Mouse (Mus musculus): ENCODE results near the gene S100a4.
A peak's percentile ranks its signal among the peaks of the same experiment; 100 is the strongest.

Gene S100a4

DNA sequence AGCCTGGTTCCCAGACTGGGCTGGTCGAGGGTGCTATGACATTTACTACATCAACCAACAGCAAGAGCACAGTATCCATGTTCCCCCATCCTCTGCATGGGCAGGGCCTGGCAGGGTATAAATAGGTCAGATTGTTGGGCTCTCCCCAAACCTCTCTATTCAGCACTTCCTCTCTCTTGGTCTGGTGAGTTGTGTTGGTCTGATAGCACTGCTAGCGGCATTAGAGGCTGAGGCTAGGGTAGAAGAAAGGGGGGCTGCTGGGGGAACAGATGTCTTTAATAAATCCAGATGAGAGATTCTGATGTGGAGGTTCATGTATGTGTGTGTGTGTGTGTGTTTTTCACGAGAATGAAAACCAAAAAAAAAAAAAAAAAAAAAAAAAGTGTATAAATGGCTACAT is at the start of gene S100a4:
Gene S100a4, plus strand, starts transcription at position 149 of the 400 bp plus-strand sequence.
- no peak for DNase-seq (ENCODE audit: low spot score)

DNA sequence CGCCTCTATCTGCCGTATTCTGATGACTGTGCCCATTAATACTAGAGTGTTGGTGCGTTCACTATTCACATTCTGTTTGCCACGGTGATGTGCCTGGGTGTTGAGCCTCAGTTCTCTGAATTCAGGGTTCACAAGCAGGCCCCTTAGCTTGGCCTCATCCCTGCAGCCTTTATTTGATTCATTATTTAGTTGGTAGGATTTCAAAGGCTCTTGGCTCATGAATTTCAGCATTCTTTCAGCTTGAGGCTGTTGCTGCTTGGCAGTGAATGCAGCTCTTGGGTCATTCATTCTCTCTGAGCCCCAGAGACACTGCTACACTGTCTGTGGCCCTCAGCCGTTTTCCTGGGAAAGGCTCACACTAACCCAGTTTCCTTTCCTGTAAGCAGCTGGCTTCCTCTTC is 47.6 kb upstream of the S100a4 start:
- no peak for DNase-seq (ENCODE audit: low spot score)

DNA sequence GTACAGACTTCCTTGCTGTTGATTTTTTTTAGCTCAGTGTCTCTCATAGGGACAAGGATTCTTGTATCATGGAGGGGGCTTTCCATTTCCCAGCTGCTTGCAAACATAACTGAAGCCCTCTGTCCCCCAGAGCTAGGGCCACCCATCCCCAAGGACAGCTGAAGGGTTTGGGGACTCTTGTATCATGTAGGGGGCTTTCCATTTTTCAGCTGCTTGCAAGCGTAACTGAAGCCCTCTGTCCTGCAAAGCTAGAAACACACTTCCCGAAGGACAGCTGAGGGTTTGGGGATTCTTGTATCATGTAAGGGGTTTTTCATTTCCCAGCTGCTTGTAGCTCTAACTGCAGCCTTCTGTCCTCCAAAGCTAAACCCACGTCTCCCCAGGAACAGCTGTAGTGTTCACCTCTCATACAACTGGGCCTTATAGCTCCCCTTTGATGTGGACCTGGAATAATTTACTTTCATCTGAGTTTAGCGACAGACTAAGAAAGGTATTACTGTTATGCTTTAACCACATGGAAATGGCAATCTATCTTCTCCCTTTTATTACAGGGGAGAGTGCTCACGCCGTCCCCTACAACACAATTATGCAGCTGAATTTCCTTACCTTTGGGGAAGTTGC is 43.5 kb upstream of the S100a4 start, which contains the start of gene S100a3:
Gene S100a3, plus strand, starts transcription at position 571 of the 621 bp plus-strand sequence.
- no peak for DNase-seq (ENCODE audit: low spot score)

DNA sequence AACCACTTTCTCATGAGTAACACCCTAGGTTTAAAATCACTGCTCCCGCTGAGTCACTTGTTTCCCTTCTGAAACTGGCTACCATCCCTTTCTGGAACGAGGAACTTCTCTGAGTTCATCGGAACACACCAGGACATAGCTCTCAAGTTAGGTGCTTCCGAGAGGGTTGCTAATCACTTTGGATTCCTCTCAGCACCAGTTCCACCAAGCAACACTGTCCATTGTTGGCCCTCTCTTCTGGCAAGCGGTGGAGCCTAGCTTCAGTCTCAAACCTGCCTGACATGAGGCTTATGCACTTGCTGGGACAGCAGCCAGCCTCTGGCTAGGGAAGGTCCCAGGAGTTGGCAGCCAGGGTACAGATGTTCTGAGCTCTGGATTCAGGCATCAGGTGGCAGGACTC is 28.9 kb upstream of the S100a4 start:
- no peak for DNase-seq (ENCODE audit: low spot score)

DNA sequence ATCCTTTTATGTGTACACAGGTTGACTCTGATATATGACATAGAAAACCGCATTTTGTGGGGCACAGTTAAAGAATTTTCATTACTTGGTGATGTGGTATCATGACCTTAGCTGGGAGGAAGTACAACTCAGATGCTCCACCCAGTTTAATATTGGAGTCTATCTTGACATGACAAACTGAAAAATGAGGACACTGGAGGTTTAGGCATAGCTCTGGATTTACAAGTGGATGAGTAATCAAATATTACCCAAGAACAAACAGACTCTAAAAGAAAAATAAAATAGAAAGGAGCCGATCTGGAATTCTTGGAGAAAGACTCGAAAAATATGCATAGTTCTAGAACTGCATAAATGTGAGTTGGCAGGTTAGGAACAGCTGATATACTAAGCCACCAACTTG is 28.3 kb upstream of the S100a4 start:
- DNase-seq (ENCODE audit: low spot score), result no peak

DNA sequence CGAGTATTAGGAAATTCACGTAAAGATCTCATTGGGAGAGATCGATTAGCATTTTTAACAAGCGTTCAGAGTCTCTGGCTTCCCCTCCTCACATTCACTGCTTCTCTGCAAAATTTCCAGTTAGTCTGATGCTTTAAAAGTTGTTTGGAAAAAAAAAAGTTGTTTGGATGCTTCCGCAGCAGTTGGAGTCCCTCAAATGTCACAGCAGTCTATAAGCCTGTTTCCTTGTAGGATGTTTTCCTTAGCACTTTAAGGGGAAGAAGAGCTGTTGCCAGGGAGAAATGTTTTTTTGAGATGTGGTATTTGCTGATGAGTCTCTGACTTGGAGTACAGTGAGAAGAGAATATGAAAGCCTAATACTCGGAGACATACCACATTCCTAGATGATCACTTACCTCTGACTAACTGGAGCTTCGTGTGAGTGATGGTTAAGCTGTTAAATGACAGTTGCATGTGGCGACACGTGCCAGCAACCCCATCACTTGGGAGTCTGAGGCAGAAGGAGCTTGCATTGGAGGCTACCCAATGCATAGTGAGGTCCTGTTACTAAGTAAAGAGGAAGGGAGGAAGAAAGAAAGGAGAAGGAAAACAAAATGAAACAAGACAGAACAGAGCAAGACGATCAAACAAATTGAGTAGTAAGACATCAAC is 27.1 kb upstream of the S100a4 start:
- no peak for DNase-seq (ENCODE audit: low spot score)

DNA sequence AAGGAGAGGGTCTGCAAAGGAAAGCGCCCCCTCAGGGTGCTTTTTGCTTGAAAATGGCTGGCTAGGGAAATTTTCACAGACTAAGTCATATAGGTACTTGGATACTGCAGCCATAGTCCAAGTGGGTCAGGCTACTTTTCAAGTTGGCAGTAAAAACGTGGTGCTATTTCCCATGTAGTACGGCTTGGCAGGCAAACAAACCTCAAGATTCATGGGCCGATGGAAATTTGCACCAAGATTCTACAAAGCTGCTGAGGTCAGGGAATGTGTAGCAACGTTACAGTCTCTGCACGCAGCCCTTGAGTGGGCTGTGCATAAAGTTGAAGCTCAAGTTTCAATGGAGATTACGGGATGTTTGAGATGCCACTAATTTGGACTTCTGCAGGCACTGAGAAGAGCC is 24.1 kb upstream of the S100a4 start:
- no peak for DNase-seq (ENCODE audit: low spot score)

DNA sequence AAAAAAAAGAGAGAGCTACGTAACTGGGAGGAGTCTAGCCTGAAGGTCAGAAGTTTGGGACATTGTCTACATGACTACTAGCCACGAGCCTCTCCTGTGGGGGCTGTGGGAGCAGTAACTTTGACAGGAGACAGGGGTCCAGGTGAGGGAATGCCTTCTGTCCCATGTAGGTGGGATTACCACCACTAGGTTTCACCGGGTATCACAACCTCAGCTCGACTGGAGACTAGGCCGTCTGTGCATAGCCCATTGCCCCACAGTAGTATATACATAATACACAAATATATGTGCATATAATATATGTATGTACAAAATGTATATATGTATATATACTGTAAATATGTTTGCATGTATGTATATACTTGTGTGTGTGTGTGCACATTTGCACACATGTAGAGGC is 22.4 kb upstream of the S100a4 start:
- no peak for DNase-seq (ENCODE audit: low spot score)

DNA sequence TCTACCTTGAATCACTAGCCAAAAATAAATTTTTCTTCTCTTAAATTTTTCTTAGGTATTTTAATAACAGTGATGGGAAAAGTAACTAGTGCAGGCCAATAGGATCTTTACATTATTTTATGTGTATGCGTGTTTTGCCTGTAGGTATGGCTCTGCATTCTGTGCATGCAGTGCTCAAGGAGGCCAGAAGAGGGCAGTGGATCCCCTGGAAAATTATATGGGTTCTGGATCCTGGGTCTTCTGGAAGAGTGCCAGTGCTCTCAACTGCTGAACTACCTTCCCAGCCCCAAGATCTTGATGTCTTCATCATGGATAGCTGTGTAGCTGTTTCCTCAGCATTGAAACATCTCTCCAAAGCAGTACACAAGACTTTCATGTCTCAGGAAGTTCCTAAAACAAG is 21.4 kb upstream of the S100a4 start:
- no peak for DNase-seq (ENCODE audit: low spot score)

DNA sequence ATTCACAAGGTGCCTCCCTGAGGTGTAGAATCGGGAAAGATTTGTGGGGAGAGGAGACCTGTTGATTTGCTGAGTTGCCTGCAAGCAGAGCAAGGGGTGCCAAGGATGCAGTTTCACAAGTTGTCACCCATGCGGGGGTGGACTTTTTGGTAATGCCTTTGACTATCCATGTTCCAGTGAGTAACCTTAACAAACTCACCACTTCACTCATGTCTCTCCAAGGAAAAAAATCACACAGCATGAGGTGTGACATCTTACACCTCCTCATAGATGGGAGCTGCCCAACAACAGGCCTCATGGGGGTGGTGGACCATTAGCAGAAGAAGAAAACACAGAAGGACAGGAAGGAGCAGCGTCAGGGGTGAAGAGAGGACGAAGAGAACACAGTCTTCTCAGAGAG is 21.0 kb upstream of the S100a4 start:
- no peak for DNase-seq (ENCODE audit: low spot score)

DNA sequence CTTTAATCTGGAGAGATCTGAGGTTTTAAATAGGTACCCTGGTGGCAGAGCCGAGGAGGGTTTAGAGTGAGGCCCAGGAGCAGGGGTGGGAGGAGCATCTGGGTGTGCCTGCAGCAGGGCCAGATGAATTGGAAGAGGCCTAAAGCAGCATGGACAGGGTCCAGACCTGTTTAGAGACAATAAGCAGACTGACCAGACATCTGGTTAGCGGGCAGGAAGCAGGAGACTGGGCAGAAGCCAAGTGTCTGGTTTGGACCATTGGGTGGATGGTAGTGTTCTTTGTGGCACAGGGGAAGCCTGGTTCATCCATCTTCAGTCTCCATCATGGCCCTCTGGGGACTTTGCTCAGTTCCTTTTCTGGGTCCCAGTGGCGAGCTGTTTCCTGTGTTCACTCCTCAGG is 19.7 kb upstream of the S100a4 start:
- DNase-seq (ENCODE audit: low spot score), result no peak

DNA sequence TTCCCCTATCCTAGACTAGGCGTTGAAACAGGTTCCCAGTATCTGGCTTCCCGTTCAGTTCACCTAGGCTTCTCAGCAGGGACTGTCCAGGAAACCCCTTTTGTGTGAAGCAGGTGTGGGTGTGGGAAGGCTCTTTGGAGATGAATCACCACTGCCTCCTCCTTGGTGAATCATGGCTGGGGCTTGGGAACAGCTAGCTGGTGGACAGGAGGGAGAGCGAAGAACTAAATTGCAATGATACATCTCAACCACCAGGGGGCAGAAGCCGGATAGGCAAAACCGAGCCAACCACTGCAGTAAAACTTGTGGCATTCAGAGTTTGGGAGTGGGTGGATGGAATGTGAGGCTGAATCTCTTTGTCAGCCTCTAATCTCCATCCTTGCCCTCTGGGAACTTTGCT is 18.0 kb upstream of the S100a4 start:
- DNase-seq (ENCODE audit: low spot score), result peak; percentile 74

DNA sequence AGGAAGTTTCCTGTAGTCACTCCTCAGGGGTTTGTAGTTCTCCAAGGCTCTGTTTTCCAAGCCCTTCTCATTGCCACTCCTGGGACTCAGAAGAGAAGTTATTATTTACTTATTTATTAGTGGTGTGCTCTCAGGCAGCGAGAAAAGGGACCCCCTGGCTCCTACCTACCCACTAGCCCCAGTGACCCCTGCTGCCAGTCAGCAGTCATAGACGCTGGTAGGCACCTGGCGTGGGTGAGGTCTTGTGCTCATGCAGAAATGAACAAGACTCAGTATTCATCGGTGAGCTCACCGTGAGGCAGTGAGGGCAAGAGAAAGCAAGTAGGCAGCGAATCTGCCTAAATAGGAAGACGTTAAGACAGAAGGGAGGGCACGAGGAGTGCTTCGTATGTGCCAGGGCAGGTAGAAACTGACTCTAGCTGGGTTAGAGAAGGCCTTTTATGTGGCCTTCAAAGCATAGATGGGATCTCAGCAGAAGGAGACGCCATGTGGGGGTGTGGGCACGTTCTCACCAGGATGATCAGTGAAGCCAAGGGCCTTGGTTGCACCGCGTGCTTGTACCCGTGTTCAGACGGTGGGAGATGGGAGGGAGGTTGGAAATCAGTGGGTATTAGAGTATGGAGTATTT is 17.4 kb upstream of the S100a4 start:
- DNase-seq (ENCODE audit: low spot score), result no peak

DNA sequence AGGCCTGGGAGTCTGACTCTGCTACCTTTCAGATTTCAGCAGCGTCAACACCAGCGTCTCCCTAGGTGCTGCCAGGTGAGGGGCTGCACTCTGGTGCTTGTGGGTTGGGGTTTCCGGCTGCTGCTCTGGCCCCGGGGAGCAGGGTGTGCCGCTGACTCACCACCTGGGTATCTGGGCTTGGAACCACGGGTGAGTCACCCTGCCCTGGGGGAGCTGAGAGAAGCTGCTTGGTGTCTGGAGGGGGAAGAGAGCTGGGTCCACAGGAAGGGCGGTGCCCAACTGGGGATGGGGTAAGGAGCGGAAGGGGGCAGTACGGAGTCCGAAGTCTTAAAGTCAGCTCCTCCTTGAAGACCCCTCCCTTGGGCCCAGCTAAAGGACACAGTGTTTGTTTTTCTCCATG is 16.7 kb upstream of the S100a4 start:
- DNase-seq (ENCODE audit: low spot score), result peak; percentile 88

DNA sequence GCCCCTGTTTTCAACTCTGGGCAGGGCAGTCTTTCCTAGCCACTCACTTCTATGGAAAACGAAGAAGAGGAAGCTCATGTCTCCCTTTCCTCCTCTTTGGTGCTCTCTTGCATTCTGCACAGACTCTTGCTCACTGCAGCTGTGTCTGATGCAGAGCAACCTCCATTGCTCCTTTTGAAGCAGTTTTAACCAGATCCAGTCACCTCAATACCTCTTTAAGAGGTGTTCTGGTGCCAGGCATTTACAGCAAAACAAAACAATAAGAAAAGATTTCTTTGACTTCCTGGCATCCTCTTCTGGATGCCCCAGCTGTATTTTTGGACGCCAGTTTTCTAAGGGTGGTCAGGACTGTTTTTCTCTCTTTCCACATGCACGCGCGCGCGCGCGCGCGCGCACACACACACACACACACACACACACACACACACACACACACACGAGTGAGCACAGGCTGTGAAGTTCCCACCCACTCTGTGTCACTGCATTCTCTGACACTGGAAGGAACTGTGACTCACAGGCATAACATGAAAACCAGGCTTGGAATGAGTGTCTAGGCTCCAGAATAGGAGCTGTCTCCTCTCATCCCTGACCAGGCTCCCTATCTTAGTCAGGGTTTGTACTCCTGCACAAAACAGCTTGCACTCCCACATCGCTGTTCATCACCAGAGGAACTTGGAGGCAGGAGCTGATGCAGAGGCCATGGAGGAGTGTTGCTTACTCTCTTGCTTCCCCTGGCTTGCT is 16.0 kb upstream of the S100a4 start:
- peak; percentile 30 for DNase-seq (ENCODE audit: low spot score)

DNA sequence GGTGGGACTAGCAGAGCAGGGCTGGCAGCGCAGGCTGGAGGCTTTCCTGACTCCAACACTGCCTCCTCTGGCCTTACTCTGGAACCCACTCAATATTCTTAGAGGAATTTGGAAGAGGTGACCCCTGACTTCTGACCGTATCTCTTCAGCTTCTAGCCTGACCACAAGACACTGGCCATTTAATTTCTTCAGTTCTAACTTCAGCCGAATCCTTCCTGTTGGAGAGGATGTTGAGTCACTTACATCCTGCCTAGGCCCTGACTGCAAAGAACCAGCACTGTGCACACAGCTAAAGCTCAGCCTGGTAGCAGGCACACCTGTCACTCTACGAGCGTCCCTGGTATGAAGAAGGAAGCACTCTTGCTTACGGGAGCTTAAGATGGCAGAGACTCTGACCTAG is 14.2 kb upstream of the S100a4 start:
- no peak for DNase-seq (ENCODE audit: low spot score)

DNA sequence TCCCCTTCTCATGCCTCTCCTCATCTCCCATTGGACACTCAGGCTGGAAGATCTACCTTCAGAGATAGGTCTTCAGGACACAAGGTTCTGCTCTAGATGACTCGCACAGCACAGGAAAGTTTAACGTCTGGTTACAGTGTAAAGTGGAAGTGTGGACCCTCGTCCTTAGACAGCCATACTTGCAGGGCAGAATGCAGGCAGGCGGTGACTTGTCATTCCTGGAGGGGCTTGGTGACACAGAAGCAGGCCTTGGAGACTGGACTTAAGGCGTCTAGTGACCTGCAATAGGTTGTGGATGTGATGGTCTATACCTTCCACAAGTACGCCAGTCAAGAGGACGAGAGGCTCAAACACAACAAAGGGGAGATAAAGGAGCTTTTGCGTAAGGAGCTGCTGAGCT is 13.6 kb upstream of the S100a4 start, which contains the start of gene S100a2:
Gene S100a2, plus strand, starts transcription at position 301 of the 400 bp plus-strand sequence.
- DNase-seq (ENCODE audit: low spot score), result no peak

DNA sequence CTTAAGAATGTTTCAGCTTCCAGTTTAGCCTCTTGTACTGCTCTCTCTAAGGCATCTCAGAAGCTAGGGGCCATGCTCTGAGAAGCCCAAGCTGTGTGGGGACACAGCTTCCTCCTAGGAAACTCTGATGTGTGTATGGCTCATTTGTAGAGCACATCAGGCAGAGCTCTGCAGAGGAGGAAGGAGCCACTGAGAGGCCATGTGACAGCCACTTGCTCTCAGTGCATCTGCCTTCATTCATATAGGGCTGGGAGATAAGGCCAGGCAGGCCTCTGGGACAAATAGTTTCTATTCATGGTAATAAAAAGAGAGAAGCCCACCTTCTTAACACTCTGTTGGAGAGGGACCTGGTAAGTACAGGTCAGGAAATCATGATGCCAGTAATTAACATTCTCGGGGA is 9.1 kb upstream of the S100a4 start:
- no peak for DNase-seq (ENCODE audit: low spot score)

DNA sequence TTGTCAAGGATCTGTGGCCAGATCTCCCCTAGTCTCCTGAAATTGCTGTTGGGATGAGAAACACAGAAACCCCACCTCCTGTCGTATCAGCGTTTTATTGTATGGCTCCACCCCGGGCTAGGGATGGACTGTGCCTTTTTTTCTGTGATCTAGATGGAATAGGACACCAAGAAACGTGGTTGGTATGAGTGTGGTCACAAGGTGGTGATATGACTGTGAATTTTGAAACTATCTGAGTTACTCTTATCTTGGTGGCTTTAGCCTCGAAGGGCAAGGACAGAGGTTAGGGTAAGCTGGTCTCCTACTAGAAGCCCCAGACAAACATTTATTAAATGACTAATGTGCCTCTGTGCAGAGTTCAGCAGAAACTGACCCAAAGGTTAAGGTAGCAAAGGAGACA is 8.0 kb upstream of the S100a4 start:
- no peak for DNase-seq (ENCODE audit: low spot score)

DNA sequence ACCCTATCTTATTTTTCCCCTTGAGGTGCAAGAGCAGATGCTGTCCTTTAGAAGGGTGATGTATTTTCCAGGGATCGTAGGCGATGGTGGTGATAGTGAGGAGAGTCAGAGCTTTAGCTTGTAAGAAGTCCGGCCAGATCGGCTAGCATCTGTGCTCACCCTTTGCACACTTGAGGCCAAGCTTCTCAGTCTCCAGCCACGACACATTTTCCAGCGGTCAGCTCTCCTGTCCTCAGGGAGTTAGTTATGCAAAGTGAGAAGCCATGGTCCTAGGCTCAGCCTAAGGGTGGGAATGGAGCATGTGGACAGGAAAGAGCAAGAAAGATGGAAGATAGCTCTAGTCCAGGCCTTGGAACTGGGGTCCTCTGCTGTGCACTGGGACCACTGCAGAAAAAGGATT is 6.8 kb upstream of the S100a4 start:
- no peak for DNase-seq (ENCODE audit: low spot score)

DNA sequence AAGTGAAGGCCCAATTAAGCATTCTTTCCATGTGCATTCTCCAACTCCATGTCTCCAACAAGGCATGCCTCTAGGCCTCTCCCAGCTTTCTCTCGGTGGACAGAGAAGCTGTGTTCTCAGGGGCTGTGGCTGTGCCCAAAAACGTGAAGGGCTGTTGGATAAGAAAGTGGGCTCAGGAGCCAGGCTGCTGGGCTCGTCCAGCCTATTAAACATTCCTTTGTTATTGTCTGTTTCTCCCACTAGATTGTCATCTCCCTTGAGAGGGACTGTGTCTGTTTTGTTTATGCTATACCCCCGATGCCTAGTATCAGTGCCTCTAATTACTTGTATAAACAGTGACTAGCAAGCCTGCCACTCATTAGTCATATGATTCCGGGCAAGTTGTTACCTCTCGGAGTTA is 5.8 kb upstream of the S100a4 start:
- DNase-seq (ENCODE audit: low spot score), result no peak

DNA sequence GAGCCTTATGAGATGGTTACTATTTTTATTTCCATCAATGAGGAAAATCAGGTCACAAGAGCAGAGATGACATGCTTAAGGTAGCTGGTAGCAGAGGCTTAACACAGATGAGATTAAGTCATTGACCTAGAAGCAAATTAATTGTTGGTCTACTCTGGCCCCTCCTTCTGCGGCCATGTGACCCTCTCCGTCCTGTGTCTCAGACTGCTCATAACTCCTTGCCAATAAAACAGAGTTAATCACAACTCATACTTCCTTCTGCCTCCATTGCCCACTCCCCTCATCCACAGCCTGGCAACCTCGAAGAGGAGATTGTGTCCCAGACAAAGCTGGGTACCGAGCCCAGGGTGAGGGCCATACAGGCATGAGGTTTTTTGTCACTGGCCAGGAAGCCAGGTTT is 5.4 kb upstream of the S100a4 start:
- DNase-seq (ENCODE audit: low spot score), result no peak

DNA sequence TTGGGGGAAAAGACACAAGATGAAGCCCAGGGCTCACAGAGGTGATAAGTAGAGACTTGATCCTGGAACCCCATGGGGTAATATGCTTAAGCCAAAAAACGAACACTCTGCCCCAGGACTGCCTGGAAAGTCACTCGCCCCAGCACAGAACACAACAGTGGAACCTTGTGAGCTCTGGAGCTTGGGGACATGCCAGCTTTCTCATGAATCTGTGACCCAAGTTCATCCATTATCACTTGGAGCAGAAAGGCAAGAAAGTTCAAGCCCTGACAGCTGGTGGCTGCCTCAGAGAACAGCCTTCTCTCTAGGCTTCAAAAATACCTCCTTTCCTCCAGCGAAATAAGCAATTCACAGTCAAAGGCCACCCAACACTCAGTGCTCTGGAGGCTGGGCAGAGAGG is 4.2 kb upstream of the S100a4 start:
- DNase-seq (ENCODE audit: low spot score), result no peak
